Mouse (Mus musculus) cerebellum, adult 9-11 months (tissue): ENCODE results near the gene Gas2l2.
A peak's percentile ranks its signal among the peaks of the same experiment; 100 is the strongest.

ENCODE experiments used
- DNase-seq: peaks from one replicate; pipeline ENCODE4 v3.0.0; 2022

Gas2l2 gene

DNA sequence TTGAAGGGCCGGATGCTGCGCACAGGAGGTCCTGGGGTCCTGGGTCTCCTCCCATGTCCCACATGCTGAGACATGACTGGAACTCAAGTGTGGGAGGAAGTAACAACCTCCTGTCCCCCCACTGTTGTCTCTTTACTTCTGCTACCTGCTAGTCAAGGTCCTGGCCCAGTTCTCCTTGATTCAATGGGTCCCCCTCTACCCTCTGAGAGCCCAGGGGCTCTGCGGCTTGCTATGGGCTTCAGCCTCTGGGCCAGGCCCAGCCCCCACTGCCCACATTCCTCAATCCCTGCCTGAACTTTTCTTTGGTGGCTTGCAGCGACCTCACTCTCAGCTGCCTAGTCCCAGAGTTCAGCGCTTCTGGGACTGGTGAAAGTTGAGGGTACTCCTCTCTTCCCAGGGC lies at the start of gene Gas2l2:
Gene Gas2l2, minus strand, starts transcription at position 101 of the 400 bp plus-strand sequence.
- no peak for DNase-seq

DNA sequence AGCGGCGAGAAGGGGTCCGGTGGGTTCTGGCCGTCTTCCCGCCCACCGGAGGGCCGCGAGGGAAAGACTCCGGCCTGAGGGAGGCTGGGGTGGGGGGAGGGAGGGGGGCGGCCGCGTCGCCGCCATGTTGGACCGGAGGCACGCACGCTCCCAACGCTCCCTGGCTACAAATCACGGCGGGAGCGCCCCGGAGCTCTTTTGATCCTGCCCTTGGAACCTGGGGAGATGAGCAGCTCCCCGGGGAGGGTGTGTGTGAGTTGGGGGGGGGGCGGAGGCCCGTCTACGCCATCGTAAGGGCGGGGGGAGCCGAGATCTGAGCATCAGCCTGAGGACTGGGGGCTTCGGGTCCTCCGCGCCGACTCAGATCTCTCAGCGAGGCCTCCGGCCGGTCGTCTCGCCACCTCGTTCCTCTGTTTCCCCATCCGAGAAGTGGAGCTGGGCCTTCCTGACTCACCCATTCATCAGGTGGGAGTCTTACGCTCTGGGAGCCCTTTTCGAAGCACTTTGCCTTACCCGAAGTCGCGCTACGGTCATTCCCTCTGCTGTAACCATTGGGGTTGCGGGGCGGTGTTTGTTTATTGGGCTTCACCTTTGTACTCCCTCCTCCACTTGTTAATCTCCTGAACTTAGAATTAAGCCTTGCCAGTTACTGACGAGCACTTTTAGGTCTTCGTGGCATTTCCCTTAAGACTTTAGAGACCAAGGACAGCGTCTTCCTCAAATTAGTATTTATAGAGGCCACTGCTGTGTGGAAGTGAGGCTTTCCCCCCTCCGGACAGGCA lies 44.2 kb upstream of the Gas2l2 start:
- peak; percentile 63 for DNase-seq

DNA sequence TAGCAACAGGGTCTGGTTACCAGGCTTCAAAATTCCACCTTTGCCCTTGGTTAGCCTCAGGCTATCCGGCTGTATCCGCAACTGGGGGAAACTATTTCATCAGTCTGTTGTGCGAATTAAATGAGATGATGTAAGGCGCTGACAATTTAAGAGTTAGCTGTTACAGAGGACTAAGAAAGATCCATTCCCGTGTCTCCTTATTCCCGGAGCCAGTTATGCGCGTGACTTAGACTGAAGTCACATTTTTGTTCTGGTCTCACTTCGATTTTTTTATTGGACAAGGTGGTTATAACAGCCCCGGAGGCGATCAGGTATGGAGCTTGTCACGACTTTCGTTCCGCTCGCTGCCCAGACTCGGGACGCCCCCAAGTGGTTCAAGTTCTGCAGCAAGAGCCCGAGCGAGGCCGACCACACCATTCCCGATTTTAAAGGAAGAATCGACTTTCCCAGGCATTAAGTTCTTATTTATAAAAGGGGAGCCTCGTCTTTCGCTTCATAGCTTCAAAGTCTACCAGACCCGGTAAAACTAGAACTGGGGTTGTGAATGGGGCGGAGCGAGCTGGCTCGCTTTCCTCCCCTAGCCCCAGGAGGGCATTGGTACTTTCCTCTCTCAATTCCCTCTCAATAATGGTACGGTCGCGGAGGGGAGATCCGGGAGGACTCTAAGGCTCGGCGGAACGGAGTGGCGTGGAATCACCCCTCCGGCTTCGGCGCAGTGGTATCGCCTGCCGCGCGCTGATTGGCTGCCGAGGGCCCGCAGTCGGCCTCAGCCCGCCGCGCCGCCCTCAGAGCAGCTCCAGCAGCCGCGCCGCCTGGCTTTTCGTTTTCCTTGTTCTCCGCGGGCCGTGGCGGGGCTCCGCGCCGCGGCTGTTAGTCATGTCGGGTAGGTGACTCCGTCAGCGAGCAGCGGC lies 43.3 kb upstream of the Gas2l2 start, which contains the start of gene Taf15:
Gene Taf15, plus strand, starts transcription at position 763 of the 911 bp plus-strand sequence.
- peak; percentile 98 for DNase-seq

DNA sequence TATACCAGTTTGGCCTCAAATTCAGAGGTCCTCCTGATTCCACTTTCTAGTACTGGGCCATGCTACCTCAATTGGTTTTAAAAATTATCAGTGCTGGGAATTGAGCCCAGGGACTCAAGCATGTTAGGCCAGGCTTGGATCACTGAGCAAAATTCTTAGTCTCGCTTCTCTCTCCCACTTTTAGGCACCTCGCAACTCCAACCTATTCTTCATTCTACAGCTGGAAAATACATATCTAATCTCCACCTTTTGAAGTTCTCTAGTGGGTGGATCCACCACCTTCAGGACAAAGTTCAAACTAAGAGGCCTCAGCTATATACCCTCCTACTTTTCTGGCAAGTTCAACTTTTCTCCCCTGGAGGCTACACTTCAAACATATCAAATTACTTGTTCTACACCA lies 42.5 kb upstream of the Gas2l2 start:
- no peak for DNase-seq

DNA sequence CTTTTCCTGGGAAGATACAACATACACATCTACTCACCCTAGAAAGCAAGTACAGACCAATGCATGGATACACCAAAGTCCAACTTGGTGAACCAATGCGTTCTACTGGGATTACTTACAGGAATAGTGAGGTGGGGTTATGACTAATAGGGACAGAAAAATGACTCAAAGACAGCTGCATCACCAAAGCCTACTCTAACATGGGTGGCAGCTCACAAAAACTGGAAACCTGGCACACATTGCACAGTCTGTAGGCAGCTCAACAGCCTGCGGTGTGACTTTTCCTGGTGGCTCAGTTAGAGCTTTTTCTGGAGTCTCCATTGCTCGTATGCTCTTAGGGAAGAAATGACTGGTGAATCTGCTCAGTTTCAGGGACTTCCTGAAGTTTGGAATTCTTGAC lies 39.5 kb upstream of the Gas2l2 start:
- no peak for DNase-seq

DNA sequence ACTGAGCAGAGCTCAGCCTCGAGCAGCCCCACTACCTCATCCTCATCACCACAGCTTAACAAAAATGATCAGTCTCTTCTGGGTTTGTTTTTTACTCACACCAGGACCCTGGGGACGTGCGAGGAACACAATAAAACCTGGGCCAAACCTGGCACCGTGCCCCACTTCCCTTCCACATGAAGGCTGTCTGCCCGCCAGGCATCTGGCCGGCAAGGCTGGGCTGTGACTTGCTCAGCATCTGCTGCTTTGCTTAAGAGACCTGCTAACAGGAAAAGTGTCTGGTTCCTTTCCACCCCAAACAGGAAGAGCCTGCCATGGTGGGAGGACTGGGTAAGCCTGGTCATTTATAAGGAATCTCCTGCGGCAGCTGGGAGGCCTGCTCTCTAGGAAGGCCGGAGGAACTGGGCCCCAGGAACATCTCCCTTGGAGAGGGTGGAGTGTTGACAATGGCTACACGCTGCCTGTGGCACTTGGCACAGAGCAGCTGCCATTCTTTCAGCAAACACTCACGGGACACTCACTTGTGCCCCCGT lies 37.9 kb upstream of the Gas2l2 start:
- peak; percentile 61 for DNase-seq

DNA sequence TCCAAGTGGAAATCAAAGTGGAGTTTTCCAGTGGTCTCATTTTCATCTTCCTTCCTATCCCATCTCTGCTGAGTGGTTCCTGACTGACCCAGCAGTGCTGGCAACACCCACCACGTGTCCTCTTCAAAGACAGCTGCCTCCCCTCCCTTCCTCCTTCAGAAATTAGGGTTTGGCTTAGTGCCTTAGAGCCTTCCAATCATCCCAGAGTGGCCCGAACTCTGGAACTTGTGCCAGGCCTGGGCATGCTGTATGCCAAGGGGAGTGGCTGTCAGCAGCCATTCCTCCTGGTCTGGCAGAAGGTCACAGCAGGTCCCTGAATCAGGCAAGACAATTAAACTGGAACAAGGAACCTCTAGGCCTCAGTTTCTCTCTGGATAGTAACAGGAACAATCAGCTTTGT lies 36.7 kb upstream of the Gas2l2 start:
- DNase-seq, result peak; percentile 93

DNA sequence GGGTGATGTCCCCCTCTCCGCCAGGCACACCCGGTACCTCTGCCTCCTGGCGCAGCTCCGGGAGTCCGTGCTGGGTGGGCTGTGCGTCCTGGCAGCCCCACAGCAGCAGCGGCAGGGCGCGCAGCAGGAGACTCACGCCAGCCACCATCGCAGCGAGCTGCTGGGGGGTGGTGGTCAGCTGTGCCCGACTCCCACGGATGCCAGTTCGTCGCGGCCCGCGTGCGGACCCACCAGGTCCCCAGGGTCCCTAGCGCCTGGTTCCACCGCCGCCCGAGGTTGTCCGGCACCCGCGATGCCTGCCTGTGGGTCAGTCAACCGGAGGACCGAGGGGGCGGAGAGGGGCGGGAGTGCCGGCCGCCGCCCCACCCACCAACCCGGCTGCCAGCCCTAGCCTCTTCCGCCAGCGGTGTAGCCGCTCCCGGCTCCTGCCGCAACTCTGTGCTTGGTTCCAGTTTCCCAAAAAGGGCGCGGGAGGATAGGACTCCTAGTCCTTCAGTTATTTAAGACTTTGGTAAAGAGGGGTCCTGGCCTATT lies 33.5 kb upstream of the Gas2l2 start, which contains the start of gene Mmp28:
Gene Mmp28, minus strand, starts transcription at position 361 of the 534 bp plus-strand sequence.
- peak; percentile 41 for DNase-seq

DNA sequence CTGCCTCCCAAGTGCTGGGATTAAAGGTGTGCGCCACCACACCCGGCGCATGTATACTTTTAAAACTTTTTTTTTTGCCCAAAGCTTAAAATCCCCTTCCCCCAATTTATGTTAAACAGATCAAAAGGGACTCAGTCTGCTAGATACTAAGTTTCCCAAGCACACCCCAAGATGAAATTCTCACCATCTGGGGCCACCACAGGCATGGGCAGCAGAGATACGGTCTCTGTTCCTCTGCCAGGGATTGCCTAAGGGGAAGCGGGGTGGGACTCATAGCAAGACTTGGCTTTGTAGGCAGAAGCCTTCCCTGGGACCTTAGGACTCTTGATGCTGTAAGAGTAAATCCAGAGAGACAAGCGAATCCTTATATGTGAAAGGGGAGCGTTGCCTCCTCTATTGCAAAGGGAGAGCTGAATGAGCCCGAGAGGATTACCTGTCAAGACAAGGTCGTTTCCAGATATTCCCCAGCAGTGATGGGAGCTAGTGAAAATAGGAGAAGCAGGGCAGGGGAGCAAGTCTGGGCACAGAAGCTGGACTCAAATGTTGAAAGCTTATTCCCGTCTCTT lies 32.3 kb upstream of the Gas2l2 start:
- no peak for DNase-seq

DNA sequence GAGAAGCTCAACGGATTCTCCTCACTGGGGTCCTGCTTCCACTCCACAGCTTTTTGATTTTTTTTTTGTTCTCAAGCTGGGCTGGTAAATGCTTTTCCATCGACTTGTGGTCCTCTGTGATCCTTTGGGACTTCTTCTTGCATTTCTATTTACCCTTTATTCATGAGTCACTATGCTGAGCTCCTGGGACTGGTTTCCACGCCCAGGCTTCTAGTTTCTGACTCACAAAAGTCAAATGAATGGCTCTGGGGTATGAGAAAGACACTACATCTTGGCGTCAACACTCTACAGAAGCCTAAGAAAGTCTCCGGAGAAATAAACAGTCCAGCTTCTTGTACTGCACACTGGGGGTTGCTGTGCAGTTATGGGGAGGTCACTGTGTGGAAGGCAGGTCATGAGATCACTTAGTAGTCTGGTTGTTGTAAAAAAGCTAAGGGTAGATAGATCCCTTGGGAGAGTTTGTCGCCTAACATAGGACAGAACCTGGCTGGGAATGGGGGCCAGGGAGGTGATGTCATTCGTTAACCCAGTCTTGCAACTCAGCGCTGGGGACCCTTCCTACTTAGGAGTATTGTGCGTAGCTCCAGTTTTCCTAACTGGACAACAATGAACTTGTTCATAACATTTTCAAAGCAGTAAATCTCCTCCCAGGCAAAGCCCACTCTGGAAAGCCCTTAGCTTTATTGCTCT lies 28.8 kb upstream of the Gas2l2 start:
- DNase-seq, result no peak

DNA sequence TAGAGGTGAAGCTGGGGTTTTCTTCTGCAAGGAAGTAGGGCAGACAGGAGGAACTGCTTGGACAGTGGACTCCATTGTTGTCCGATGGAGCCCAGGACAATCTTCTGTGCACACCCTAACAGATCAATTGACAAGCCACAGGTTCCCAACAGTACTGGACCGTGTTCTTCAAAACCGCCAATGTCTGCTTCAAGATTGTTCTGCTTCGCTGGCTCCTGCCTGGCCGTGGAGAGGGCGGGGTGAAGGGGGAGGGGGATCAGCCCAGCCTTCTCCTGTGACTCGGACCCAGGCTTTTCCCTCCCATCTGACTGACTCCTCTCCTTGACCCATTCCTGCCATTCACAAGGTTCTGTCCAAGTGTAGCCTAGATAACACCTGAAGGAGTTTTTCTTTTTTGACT lies 28.0 kb upstream of the Gas2l2 start:
- DNase-seq, result no peak

DNA sequence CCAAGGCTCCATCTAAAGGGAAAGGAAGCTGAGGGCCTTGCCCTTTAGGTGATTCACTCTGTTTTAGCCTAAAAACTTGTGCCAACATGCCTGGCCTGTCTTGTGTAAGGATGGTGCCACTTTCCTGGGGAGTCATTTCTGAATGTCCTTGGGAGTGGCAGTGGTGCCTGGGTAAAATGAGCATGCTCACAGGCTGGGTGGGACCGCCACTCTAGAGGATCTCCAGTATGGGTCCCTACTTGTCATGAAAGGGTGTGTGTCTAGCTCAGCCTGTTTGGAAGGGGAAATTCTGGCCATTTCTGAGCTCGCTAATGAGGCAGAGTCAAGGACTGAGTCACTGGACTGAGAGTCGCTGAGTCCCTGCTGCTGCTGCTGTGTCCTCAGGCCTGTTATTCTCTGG lies 26.4 kb upstream of the Gas2l2 start:
- DNase-seq, result no peak

DNA sequence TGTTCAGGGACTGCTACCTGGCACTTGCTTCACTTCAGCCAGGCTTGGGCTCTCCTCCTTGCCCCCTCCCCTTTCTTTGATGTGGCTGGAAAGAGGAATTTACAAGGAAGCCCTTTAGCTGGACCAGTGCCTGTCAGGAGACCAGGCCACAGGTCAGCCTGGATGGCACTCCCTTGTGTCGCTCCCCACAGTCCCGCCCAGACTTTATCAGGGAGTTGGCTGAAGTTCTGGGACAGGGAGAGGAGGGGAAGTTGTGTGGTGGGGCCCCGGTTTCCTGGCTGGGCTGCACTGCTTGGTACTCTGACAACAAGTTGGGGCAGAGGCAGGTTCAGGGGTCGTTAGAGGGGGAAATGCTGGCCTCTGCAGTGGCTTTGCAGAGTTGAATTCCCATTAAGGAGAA lies 25.3 kb upstream of the Gas2l2 start:
- DNase-seq, result no peak

DNA sequence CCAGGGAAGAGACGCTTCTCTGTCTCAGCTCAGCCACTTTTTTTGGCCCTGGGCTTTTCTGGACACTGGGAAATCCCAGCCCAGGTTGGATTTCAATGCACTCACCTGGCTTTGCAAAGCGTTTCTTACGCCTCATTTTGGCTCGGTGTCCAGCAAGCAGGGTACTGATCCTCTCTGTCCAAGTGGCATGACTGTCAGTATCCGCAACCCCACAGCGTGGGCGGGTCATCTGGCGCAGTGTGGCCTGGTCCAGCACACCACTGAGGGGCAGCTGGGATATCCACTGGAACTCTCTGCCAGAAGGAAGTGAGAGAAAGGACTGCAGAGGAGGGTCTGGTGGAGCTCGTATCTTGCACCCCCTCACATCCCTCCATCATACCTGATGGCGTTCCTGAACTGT lies 22.0 kb upstream of the Gas2l2 start:
- DNase-seq, result no peak

DNA sequence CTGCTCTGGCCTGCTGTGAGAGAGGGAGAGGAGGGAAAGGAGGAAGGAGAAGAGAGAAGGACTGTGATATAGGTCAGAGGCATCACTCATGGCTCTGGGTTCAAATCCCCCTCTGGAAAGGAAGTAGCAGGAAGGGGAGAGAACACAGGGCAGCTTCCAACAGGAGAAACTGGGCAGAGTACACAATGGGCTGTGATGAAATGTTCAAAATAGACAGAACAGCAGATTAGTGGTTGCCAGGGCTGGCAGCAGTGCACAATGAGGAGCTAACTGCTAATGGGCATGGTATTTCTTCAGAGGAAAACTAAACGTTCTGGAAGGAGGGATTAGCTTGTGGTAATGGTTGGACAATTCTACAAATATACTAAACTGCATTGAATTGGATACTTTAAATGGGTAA lies 21.3 kb upstream of the Gas2l2 start:
- no peak for DNase-seq

DNA sequence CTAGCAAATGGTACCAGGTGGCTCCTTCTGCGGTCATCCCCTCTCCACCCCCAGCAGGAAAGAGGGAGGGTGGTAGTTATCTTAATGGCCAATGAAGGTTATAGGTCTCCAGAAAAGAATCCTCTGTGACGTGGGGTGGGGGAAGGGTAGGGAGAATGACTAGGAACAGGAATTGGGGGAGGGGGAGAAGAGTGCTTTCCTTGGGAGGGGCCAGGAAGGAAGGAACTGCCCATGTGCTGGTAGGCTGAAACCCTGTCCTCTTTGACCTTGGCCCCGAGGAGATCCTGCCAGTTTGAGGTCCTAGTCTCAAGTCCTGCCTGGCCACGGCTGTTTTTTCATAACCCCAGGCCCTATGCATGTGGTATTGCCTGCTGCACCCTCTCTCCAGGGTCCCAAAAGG lies 20.0 kb upstream of the Gas2l2 start:
- no peak for DNase-seq

DNA sequence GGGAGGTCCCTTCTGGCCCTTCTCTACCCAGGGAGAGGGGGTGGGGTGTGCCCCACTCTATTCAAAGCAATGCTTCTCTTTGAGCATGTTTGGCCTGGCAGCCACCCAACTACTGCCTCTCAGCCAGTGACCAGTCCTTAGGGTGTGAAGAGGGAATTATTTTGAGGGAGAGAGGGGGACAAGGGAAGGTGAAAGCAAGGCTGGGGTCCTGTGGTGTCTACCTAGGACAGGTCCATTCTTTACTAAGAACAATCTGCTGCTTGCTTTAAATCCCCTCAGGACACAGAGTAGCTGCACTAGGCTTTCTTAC lies 19.6 kb upstream of the Gas2l2 start:
- no peak for DNase-seq

DNA sequence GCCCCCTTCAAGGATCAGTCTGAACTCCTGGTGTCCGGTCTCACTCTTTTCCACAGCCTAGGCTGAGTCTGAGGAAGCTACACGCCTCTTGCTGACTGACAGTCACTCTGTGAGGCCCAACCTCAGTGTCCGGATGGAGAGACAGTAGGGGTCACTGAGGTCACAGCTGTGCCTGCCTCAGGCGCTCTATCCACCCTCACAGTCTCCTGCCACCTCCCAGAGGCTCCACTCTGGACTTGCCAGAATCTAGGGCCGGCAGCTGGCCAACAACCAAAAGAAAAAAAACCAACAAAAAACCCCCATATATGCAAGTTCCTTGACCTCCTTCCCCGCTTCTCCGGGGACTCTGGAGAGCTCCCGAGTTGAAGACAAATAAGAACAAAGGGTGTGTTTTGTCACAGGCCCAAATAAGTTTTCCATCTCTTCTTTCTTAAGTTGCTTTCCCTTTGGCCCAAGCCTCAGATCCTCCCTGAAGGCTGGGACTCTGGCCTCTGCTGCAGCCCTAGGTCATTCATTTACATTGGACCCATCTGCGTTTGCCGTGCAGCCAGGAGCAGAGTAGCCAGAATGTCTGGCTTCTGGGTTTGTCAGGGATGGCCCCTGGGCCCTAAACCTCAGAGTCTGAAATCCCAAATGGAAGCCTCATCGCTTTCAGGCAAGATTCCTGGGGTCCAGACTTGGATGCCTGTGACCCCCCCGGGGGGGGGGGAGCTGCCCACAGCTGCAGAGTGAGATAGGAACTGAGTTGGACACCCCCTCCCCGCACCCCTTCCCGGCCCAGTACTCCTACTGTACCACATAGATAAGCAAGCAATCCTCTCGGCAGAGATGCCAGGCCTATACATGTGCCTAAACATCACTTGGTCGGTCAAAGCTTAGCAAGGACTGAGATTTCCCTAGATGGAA lies 19.0 kb upstream of the Gas2l2 start:
- no peak for DNase-seq

DNA sequence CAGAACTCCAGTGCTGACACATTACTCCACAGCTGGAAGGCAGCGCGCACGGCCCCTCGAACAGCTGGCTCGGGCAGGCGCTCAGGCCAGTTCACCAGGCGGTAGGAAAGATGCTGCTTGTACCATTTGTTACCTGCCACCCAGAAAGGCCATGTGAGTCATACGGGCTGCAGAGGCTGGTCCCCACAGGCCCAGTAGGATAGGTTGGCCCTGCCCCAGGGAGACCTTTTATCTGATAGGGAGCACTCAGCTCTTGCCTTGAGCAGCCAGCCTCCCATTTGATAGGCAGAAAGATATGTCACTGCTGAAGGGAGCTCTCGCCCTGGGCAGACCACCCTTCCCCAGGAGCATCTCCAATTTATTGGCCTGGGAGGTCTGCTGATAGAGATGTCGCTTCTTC lies 18.4 kb upstream of the Gas2l2 start:
- DNase-seq, result no peak

DNA sequence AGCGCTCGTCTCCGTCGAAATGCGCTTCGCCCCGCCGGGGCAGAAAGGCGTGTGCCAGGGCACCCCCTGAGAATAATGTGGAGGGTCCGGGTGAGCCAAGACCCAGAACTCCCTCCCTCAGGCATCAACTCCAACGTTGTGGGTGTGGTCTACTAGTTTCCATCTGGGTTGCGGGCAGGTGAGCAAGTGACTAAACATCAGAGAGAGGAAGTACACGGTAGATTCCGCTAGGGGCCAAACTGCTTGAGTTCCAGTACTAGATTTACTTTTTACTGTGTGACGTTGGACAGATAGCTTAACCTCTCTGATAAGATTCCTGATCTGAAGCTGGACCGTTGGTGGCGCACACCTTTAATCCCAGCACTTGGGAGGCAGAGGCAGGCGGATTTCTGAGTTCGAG lies 15.7 kb upstream of the Gas2l2 start:
- DNase-seq, result no peak

DNA sequence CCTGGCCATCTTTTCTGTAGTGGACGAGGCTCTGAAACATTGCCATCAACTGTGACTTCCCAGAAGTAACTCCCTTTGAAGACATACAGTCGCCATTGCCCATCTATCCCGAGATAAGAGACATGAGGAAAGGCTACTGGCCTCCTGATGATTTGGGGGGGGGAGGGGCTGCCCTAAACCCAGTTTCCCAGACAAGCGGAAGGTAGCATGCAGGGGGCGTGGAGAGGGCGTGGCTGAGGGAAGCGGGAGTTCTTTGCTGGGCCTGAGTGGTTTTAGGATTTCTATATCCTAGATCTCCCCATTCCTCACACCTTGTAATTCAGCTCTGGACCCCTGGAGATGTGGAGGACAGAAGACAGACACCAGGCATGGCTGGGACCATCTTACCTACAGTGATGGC lies 14.6 kb upstream of the Gas2l2 start:
- no peak for DNase-seq
